ENCODE assay signal across 23 mouse cellular contexts in the genomic region with DNA sequence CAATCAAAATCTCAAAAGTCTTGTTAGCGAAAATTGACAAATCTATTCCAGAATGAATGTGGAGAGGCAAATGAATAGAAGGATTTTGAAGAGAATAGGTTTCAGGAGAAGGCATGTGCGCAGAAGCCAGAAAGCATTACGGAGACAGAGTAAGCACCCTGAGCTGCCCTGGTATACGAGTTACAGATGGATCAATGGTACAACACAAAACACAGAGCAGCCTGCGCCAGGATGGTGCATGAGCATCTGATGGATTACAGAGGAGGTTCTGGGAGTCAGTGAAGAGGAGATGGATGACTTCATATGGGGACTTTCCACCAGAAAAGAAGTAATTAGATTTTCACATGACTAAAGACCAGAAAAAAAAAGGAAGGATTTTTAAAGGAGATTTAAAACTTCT.
"Had no signal": no experiment of that assay in that cellular context is flagged by ENCODE, and none has a peak within 500 bp of the region (broad histone marks: within the 10 kb centered on the region; RNA-seq: fewer than 3 reads in every experiment).

No protein-coding gene starts in this region.

- DNase-seq: gastrocnemius, postnatal 14 days; gastrocnemius, postnatal 36 days; heart, adult 11 months; heart, adult 2 months; heart, postnatal 14 days; heart, postnatal 36 days; kidney, adult 11 months; kidney, adult 2 months; kidney, adult 9 months; kidney, postnatal 14 days; kidney, postnatal 36 days; left cerebral cortex, postnatal 4 days had no signal

- H3K27ac ChIP-seq: heart, adult 2 months; heart, embryonic 13.5 days; heart, embryonic 15.5 days; hindbrain, embryonic 13.5 days; hindbrain, embryonic 15.5 days; hindbrain, postnatal 0 days; kidney, embryonic 15.5 days; kidney, postnatal 0 days; limb, embryonic 13.5 days; limb, embryonic 15.5 days; liver, embryonic 12.5 days; liver, embryonic 14.5 days had no signal

- H3K4me3 ChIP-seq: heart, adult 2 months; heart, embryonic 13.5 days; heart, embryonic 15.5 days; hindbrain, embryonic 13.5 days; hindbrain, embryonic 15.5 days; kidney, embryonic 15.5 days; limb, embryonic 13.5 days; limb, embryonic 15.5 days; liver, embryonic 12.5 days had no signal
